In genomic region chr17:81551856-81552635, GRCm38 (mm10) we compare ENCODE assay signal across 24 mouse cellular contexts.
DNase-seq lines count a peak whose midpoint lies in the region; ATAC-seq and TF ChIP-seq lines count a peak whose summit lies in the region.
"Had no signal": no experiment of that assay in that cellular context is flagged by ENCODE, and none has a peak within 500 bp of the region (broad histone marks: within the 10 kb centered on the region; RNA-seq: fewer than 3 reads in every experiment).

No protein-coding gene starts in this region.

- no peak overlapping the region for H3K4me3 ChIP-seq in MEL (ENCODE audit: control insufficient read depth in 1 of 2, insufficient read depth in 1 of 2, low read depth in 2 of 2, low read length in 2 of 2)
- H3K4me3 ChIP-seq in intestine, embryonic 15.5 days (replicated peaks) = no peak overlapping the region
- H3K4me3 ChIP-seq in forebrain, embryonic 16.5 days (replicated peaks; ENCODE audit: low read length) = no peak overlapping the region
- H3K4me3 ChIP-seq: embryonic facial prominence, embryonic 15.5 days; forebrain, embryonic 15.5 days; heart, adult 2 months; hindbrain, embryonic 15.5 days; limb, embryonic 13.5 days; liver, embryonic 12.5 days had no signal

- H3K4me2 ChIP-seq in intestine, embryonic 15.5 days (replicated peaks) = no peak overlapping the region
- H3K4me2 ChIP-seq in forebrain, embryonic 16.5 days (ENCODE audit: low read length) = no peak overlapping the region
- H3K4me2 ChIP-seq: embryonic facial prominence, embryonic 15.5 days; forebrain, embryonic 15.5 days; hindbrain, embryonic 15.5 days; limb, embryonic 13.5 days; liver, embryonic 12.5 days had no signal

- no peak overlapping the region for H3K9ac ChIP-seq in MEL (ENCODE audit: control insufficient read depth, low read depth, low read length, poor library complexity, severe bottlenecking)
- no peak overlapping the region for H3K9ac ChIP-seq in intestine, embryonic 15.5 days
- H3K9ac ChIP-seq in forebrain, embryonic 16.5 days (replicated peaks; ENCODE audit: low read depth, low read length) = no peak overlapping the region
- H3K9ac ChIP-seq: embryonic facial prominence, embryonic 15.5 days; forebrain, embryonic 15.5 days; hindbrain, embryonic 15.5 days; limb, embryonic 13.5 days; liver, embryonic 12.5 days had no signal

- DNase-seq in heart, adult 11 months = peak; percentile 91
- no peak for DNase-seq in heart, postnatal 14 days
- peak; percentile 17 for DNase-seq in MEL (ENCODE audit: low read depth, low spot score)
- DNase-seq in adrenal gland, postnatal 4 days (ENCODE audit: low spot score in 2 of 2) = no peak
- no peak for DNase-seq in frontal cortex, adult 2 months (ENCODE audit: extremely low spot score in 1 of 2, low spot score in 1 of 2)
- DNase-seq: adrenal gland, postnatal 25 days; cerebellum, adult 18-20 months; cerebellum, postnatal 25 days; gastrocnemius, postnatal 14 days; heart, adult 2 months; heart, postnatal 4 days; kidney, adult 11 months; kidney, postnatal 25 days; lung, adult 18-20 months; lung, postnatal 14 days had no signal

- H3K27ac ChIP-seq in MEL (ENCODE audit: control insufficient read depth, low read depth, low read length) = no peak overlapping the region
- no peak overlapping the region for H3K27ac ChIP-seq in intestine, embryonic 15.5 days
- no peak overlapping the region for H3K27ac ChIP-seq in forebrain, embryonic 16.5 days (ENCODE audit: low read length)
- H3K27ac ChIP-seq: embryonic facial prominence, embryonic 15.5 days; forebrain, embryonic 15.5 days; heart, adult 2 months; hindbrain, embryonic 15.5 days; limb, embryonic 13.5 days; liver, embryonic 12.5 days had no signal

- H3K36me3 ChIP-seq in MEL (ENCODE audit: control insufficient read depth in 1 of 2, insufficient read depth in 2 of 2, low read length in 2 of 2) = peaks cover 0 to 11% of the 10 kb centered on the region in 2 experiments; a peak in 1 of 4 replicates
- no peaks in the 10 kb centered on the region for H3K36me3 ChIP-seq in intestine, embryonic 15.5 days
- no peaks in the 10 kb centered on the region for H3K36me3 ChIP-seq in forebrain, embryonic 16.5 days (ENCODE audit: control insufficient read depth, insufficient read depth)
- H3K36me3 ChIP-seq: embryonic facial prominence, embryonic 15.5 days; forebrain, embryonic 15.5 days; hindbrain, embryonic 15.5 days; limb, embryonic 13.5 days; liver, embryonic 12.5 days had no signal

- TF ChIP-seq CTCF in MEL (IDR thresholded peaks at IDR 0.05 in 2 of 3, conservative IDR thresholded peaks at IDR 0.05 in 1 of 3; ENCODE audit: control insufficient read depth in 1 of 3, insufficient read depth in 1 of 3, low read depth in 2 of 3, low read length in 3 of 3, poor library complexity in 1 of 3, severe bottlenecking in 1 of 3) = no peak

- TF ChIP-seq POLR2A in MEL (IDR thresholded peaks at IDR 0.05; ENCODE audit: control insufficient read depth in 1 of 2, insufficient read depth in 1 of 2, low read depth in 1 of 2, low read length in 2 of 2, poor library complexity in 1 of 2) = no peak

- peaks cover 0 to 10% of the 10 kb centered on the region in 2 experiments; a peak in 2 of 4 replicates for H3K4me1 ChIP-seq in MEL (ENCODE audit: control insufficient read depth in 1 of 2, insufficient read depth in 2 of 2, low read length in 2 of 2)
- H3K4me1 ChIP-seq in intestine, embryonic 15.5 days (replicated peaks) = no peaks in the 10 kb centered on the region
- no peaks in the 10 kb centered on the region for H3K4me1 ChIP-seq in forebrain, embryonic 16.5 days (replicated peaks; ENCODE audit: control insufficient read depth, insufficient read depth, low read length)
- H3K4me1 ChIP-seq: embryonic facial prominence, embryonic 15.5 days; forebrain, embryonic 15.5 days; hindbrain, embryonic 15.5 days; liver, embryonic 12.5 days had no signal

- no peak for TF ChIP-seq RAD21 in MEL (IDR thresholded peaks at IDR 0.05; ENCODE audit: low read depth, low read length)

- 67% methylated on average over 6 of the region's 6 CpGs for WGBS in intestine, embryonic 15.5 days
- WGBS in forebrain, embryonic 16.5 days = 86% methylated on average over 6 of the region's 6 CpGs

- ATAC-seq in intestine, embryonic 15.5 days = peak; percentile 84
- peak; percentile 83 for ATAC-seq in megakaryocyte progenitor cell, adult 5-6 weeks (replicated peaks; ENCODE audit: poor library complexity)
- no peak for ATAC-seq in forebrain, embryonic 16.5 days
- ATAC-seq: forebrain, embryonic 15.5 days; liver, embryonic 12.5 days; midbrain, embryonic 16.5 days had no signal

- intact Hi-C loops in heart, postnatal 14 days (cut with DNase I) = no loop called here

- no peaks in the 10 kb centered on the region for H3K79me2 ChIP-seq in MEL (ENCODE audit: control insufficient read depth, insufficient read depth, low read length, poor library complexity)

- H3K9me3 ChIP-seq in MEL (replicated peaks; ENCODE audit: insufficient read depth, low read length) = no peaks in the 10 kb centered on the region
- H3K9me3 ChIP-seq in intestine, embryonic 15.5 days = no peaks in the 10 kb centered on the region
- no peaks in the 10 kb centered on the region for H3K9me3 ChIP-seq in forebrain, embryonic 16.5 days (ENCODE audit: control insufficient read depth, low read length)
- H3K9me3 ChIP-seq: embryonic facial prominence, embryonic 15.5 days; forebrain, embryonic 15.5 days; hindbrain, embryonic 15.5 days; limb, embryonic 13.5 days; liver, embryonic 12.5 days had no signal

- TF ChIP-seq EP300 in MEL (IDR thresholded peaks at IDR 0.05; ENCODE audit: low read depth in 1 of 2, low read length in 2 of 2) = no peak

- H3K27me3 ChIP-seq in MEL (ENCODE audit: control insufficient read depth in 1 of 2, insufficient read depth in 2 of 2, low read length in 2 of 2) = no peaks in the 10 kb centered on the region
- no peaks in the 10 kb centered on the region for H3K27me3 ChIP-seq in intestine, embryonic 15.5 days (replicated peaks)
- H3K27me3 ChIP-seq in forebrain, embryonic 16.5 days (replicated peaks; ENCODE audit: control insufficient read depth, insufficient read depth, low read length) = no peaks in the 10 kb centered on the region
- H3K27me3 ChIP-seq: embryonic facial prominence, embryonic 15.5 days; forebrain, embryonic 15.5 days; hindbrain, embryonic 15.5 days; limb, embryonic 13.5 days; liver, embryonic 12.5 days had no signal

TF ChIP-seq in MEL, 35 proteins besides CTCF, POLR2A, EP300 and RAD21:
- no peak for TF ChIP-seq MYC (IDR thresholded peaks at IDR 0.05; ENCODE audit: low read depth, low read length)

Comparison
In these comparisons a context has a peak if more than half of its experiments do, and no peak if none do; other contexts are left out.
1. DNase-seq: peak in heart, adult 11 months (single experiment) and MEL (single experiment); none in heart, postnatal 14 days (0 of 2), adrenal gland, postnatal 4 days (0 of 2) and frontal cortex, adult 2 months (0 of 2).